Mouse (Mus musculus) NIH3T3 (cell line): ENCODE results near the gene Mllt10.
"Not testable (repeated sequence)": the region's sequence is repeated elsewhere in the genome, so short reads cannot be mapped to it uniquely, and the experiment has no call there.

Experiments used
- DNase-seq: peaks from one replicate; pipeline ENCODE4 v3.0.0-alpha.2; 2012; ENCODE audit warnings: low read depth

The Mllt10 gene

DNA sequence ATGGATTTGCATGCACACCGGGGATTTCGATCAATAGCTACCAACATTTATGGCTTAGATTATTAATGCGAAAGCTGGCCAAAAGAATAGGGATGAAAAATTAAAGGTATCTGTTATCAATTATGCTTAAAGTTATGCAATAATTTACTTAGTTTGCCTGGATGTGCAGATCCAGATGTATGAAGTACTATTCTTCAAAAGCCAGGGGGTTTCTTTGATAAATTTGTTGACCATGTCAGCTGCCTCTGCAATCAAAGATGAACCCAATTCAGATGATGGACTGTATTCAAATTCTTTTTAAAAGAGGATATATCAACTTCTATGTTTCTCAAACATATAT, 3.2 kb upstream of the Mllt10 start:
- no peak for DNase-seq

- no peak for DNase-seq
Measured at GRCm38 (mm10) chr2:18052581-18052980, 2.5 kb upstream of the Mllt10 start.

- DNase-seq, result no peak
Measured at GRCm38 (mm10) chr2:18053243-18053950, 1.6 kb upstream of the Mllt10 start.

- peak; percentile 48 for DNase-seq
Measured at GRCm38 (mm10) chr2:18053951-18054530, 996 bp upstream of the Mllt10 start.

GRCm38 (mm10) chr2:18055929-18056785, 1.1 kb downstream of the Mllt10 start:
- peak; percentile 96 for DNase-seq

- peak; percentile 97 for DNase-seq
Measured at GRCm38 (mm10) chr2:18056786-18057255, 1.8 kb downstream of the Mllt10 start.

GRCm38 (mm10) chr2:18057336-18058145, 2.5 kb downstream of the Mllt10 start:
- DNase-seq, result peak; percentile 72

DNA sequence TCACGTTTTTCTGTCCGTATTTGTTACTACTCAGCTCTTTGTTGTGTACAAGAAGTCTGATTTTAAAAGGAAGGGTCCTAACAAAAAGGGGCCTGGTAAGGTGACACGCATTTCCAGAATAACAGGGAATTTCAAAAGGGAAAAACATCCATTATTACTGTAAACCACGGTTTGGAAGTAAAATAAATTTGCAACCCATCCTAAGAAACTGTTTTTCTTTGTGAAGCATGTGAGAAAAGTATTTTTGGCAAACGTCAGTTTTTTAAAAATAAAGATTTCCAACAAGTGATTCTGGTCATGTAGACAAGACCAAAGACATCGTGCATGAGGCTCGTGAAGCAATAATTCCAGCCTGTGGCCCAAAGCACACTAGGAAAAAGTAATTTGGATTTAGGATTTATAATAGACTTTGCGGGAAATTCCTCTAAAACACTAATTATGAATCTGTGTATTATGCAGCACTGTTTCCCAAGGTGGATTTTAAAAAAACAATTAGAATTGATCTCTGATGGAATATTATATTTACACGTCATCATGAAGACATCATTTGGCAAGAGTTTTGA, 3.2 kb downstream of the Mllt10 start:
- peak; percentile 24 for DNase-seq

DNA sequence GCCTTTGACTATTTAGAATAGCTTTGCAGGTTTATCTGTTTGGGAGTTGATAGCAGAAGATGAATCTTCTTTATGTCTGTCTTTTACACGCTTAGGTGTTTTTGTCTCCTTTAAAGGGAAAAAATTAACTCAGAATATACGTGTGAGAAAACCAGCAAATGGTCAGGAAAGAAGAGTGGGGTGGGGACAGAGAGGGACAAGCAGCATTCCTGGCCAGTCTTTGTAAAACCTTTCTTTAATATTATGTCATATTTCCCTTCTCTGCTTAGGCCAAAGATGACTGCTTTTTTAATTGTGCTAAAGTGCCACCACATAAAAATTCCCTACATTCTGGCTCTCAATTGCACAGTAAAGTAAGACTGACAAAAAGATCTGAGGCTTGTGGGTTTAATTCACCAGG, 4.0 kb downstream of the Mllt10 start:
- no peak for DNase-seq

DNA sequence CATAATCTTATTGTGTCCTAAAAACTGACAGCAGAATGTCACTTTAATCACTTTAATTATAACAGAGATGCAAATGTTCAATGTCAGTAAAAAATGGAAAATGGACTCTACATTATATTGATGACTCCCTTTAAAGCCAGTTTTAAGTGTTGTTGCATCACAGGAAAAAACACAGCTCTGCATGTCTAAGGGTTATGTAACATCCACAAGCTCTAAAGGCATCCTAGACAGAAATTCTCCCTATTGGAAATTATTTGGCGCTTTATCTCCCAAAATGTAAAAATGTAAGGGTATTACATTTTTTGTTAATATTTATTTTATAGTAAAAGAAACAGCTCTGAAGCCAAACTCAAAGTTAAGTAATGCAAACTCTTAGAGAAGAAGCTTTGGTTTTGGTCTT, 4.9 kb downstream of the Mllt10 start:
- no peak for DNase-seq

DNA sequence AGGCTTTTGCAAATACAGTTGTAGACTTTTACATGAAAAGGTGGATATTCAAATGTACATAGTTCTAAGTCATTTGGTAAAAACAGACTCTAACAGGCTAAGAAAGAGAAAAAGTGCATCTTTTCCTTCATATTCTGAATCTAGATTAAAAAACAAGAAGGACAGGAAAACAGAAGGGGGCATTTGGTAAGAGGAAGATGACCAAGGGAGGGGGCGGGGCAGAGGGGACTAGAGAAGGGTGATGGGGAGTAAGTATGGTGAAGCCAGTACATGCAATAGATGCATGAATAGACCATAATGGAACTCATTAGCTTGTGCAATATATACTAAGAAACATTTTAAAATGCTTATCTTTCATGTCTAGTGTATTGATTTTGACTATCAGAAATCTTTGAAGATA, 5.4 kb downstream of the Mllt10 start:
- DNase-seq, result no peak

DNA sequence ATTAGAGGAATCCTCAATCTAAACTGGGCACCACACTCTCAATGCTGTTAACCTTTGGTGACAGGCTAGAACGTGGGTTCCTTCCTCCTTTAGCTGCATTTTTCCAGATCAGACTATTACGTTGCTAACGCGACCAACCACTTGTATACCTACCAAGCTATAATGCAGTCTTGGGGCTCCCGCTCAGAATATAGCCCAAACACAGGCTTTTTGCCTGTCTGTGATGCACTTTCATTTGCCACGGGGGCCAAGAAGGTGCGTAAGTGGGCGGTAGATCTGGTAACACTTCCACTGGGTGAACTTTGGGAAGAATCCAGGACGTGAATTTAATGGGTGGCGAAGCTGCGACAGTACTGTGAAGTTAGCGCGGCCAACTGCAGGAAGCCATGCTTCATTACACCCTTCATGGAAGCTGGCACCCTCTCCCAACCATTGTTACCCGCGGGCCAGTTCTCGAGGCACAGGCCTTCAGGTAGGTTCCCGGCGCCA, 8.8 kb downstream of the Mllt10 start:
- DNase-seq, result peak; percentile 73

DNA sequence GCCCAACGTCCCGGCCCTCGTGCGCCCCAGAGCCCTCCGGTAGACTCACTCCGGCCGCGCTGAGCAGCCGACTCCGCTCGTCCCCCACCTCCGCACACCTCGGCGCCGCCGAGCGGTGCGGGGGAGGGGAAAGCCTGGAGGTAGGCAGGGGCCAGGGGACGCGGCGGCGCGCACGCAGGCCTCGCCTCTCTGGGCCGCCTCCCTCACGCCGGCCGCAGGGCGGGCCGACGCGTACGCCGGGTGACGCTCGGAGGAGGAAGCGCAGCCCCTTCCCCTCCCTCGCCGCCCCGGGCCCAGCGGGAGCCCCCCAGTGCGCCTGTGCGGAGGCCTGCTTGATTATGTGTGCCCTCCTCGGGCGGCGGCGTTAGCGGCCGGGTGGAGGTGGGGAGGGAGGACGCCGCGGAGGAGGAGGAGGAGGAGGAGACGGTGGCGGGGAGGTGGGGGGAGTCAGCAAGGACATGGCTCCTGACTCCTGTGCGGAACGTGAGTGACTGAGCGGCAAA, 9.4 kb downstream of the Mllt10 start:
- peak; percentile 97 for DNase-seq

DNA sequence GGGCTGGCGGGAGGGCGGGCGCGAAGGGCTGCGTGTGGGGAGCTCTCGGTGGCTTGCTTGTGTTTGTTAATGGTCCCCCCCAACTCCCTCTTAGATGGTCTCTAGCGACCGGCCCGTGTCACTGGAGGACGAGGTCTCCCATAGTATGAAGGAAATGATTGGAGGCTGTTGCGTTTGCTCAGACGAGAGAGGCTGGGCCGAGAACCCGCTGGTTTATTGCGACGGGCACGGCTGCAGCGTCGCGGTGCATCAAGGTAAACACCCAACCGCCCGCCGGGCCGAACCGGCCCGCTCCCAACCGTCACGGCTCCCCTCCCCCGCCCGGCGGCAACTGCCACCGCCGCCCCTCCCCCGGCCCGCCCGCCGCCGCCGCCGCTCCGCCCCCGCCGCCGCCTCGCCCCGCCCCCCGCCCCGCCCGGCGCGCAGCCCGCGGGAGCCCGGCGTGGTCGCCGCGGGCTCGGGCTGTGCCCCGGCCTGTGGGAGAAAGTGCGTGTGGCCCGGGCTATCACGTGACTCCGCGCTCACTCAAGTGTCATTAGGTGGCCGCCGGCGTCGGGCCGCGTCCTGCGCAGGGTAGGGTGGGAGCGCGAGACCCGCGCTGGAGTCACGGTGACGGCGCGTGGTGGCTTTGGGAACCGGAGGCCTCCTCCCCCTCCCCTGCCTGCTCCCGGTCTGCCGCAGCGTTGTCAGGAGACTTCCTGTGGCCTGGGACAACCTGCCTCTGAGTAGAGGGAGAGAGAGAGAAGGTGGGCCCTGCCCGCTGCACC, 10.1 kb downstream of the Mllt10 start:
- peak; percentile 80 for DNase-seq

- no peak for DNase-seq
Measured at GRCm38 (mm10) chr2:18065708-18066030, 10.6 kb downstream of the Mllt10 start.

DNA sequence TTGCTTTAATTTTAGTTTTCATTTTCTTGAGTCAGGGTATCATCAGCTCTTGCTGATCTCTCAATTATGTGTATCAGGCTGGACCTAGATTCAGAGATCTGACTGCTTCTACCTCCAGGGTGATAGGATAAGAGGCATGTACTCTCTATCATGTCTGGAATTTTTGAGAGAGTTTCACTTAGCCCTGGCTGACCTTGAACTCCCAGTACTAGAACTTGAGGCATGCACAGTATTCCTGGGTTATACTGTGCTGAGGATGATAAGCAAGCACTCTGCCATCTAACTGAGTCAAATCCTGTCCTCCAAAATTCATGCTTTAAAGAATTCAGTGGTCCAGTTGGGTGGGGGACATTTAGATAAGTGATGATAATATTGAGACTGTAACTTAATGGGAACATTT, 11.4 kb downstream of the Mllt10 start:
- DNase-seq, result no peak

- DNase-seq, result no peak
Measured at GRCm38 (mm10) chr2:18068071-18068796, 13.2 kb downstream of the Mllt10 start.

DNA sequence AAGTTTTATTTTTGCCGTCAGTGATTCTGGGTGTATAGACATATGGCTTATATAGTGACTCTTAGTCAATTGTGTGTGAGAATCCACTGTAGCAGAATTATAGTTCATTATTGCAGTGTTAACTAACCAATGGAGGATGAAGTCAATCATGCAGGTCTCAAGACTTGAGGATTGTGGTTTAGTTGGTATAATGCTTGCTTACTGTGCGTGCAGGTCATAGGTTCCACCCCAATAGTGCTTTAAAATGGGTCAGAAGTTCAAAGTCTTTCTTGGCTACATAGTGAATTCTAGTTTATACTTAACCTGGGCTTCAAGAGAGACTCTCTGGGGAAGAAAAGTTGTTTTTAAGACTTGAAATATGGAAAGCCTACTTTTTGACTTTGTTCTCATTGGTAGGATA, 16.9 kb downstream of the Mllt10 start:
- DNase-seq, result no peak

GRCm38 (mm10) chr2:18080182-18080860, 25.3 kb downstream of the Mllt10 start:
- DNase-seq, result no peak

DNA sequence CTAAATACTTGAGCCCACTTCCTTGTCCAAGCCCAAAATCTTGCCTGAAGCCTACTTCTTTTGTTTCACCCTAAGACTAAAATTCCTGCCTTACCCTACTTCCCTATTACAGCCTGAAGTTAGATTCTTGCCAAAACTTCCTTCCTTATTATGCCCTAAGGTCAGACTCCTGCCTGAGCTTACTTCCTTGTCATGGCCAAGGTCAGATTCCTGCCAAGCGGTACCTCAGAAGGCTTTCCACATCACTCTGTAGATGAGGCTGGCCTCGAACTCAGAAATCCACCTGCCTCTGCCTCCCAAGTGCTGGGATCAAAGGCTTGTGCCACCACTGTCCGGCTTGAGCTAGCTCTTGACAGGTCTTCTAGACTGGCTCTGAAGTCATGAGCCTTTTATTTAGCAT, 32.7 kb downstream of the Mllt10 start:
- not testable (repeated sequence) for DNase-seq
